Mouse (Mus musculus) heart, embryonic 11.5 days (tissue): ENCODE measurements around the gene Fgfbp3. TPM values are rescaled to one million over a fixed set of nuclear protein-coding genes. Genes with fewer than 3 reads are reported as not detected.

Experiments
- ATAC-seq: fragments of 200-750 bp; cut with Nextera tagmentation; replicated peaks from 2 replicates; pipeline ENCODE4 v1.8.0; 2017; ENCODE audit warnings: moderate library complexity; ENCODE audit not compliant: insufficient number of reproducible peaks, low FRiP score, low TSS enrichment
- H3K27ac ChIP-seq: fragments of 300-500 bp; sonication (generic); 2 replicates; pipeline ENCODE4 v1.5.1; 2014; ENCODE audit warnings: mild to moderate bottlenecking, low read depth, low read length
- H3K27me3 ChIP-seq: fragments of 300-500 bp; sonication (generic); 2 replicates; pipeline ENCODE4 v1.6.1; 2014; ENCODE audit warnings: mild to moderate bottlenecking, low read length, mixed read lengths; ENCODE audit not compliant: control insufficient read depth, insufficient read depth
- H3K36me3 ChIP-seq: fragments of 300-500 bp; sonication (generic); 2 replicates; pipeline ENCODE4 v1.6.1; 2014; ENCODE audit warnings: mild to moderate bottlenecking, low read length, moderate library complexity, mixed read lengths; ENCODE audit not compliant: control insufficient read depth, insufficient read depth
- H3K4me1 ChIP-seq: fragments of 300-500 bp; sonication (generic); 2 replicates; pipeline ENCODE4 v1.6.1; 2014; ENCODE audit warnings: low read length; ENCODE audit not compliant: control insufficient read depth, insufficient read depth
- H3K4me2 ChIP-seq: fragments of 300-500 bp; sonication (generic); 2 replicates; pipeline ENCODE4 v1.6.1; 2014; ENCODE audit warnings: mild to moderate bottlenecking, moderate library complexity
- H3K4me3 ChIP-seq: fragments of 300-500 bp; sonication (generic); 2 replicates; pipeline ENCODE4 v1.5.1; 2014; ENCODE audit warnings: low read depth, low read length
- H3K9ac ChIP-seq: fragments of 300-500 bp; sonication (generic); 2 replicates; pipeline ENCODE4 v1.6.1; 2014; ENCODE audit warnings: mild to moderate bottlenecking, low read depth, low read length, moderate library complexity
- H3K9me3 ChIP-seq: fragments of 300-500 bp; sonication (generic); replicated peaks from 2 replicates; pipeline ENCODE4 v1.6.1; 2016; ENCODE audit warnings: low read length; ENCODE audit not compliant: control insufficient read depth
- WGBS: fragments of 180-500 bp; shearing (Covaris S2); extraction: QIAGEN DNeasy Blood & Tissue Kit; methylation state at CpG from one replicate; pipeline ENCODE4 v1.1.7; 2014; ENCODE audit not compliant: insufficient replicate concordance; 5-methylcytosine and 5-hydroxymethylcytosine counted together
- polyA plus RNA-seq: library from polyadenylated mRNA; unstranded; fragments of >200 nt; fragmentation: Nextera tagmentation; extraction: Ambion mirVana; gene quantifications from 2 replicates; pipeline ENCODE4 v1.2.1, GENCODE M21; 2014

Fgfbp3 gene
- polyA plus RNA-seq, 1 experiment from 2014 or later, result 4.0 TPM

DNA sequence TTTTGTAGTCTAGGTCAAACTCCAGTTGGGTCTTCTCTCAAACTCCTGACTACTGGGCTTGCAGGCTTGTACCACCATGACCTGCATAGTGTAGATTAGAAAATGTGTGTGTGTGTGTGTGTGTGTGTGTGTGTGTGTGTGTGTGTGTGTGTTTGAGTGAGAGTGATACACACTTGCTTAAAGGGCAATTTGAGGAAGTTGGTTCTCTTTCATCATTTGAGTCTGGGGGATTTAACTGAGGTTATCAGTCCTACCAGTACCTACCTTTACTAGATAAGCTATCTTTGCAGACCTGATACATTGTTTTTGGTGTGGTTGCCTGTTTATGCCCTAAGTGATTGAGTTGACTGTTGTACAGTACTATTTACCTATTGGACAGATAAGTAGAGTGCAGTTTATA lies 12.7 kb upstream of the Fgfbp3 start:
- ATAC-seq, result no peak
- H3K9me3 ChIP-seq, result no peaks in the 10 kb centered on the region
- H3K4me1 ChIP-seq, result peaks cover 6% of the 10 kb centered on the region
- no peak overlapping the region for H3K4me2 ChIP-seq
- H3K36me3 ChIP-seq, result no peaks in the 10 kb centered on the region
- H3K9ac ChIP-seq, result no peak overlapping the region
- no peak overlapping the region for H3K27ac ChIP-seq
- H3K4me3 ChIP-seq, result no peak overlapping the region
- H3K27me3 ChIP-seq, result no peaks in the 10 kb centered on the region

DNA sequence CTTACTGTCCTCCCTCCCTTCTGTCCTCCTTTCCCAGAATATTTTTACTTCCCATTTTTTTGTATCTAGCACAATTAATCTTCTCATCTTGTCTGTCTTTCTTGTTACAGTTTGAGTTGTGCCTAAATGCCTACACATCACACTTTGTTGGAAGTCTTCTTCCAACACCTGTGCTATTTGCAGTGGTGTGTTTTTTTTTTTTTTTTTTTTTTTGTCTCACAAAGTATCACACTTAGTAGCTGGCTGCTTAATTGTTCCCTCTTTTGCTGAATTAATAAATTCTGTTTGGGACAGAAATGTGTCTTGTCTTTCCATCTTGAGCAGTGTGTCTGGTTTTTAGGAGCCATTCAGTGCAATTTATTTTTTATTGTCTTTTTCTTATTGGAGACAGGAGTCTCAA lies 10.4 kb upstream of the Fgfbp3 start:
- Histone ChIP-seq H3K27ac (no peak overlapping the region), H3K27me3 (no peaks in the 10 kb centered on the region), H3K9me3 (no peaks in the 10 kb centered on the region), H3K4me2 (no peak overlapping the region), H3K36me3 (no peaks in the 10 kb centered on the region), H3K4me1 (peaks cover 9% of the 10 kb centered on the region), H3K9ac (no peak overlapping the region), H3K4me3 (no peak overlapping the region)
- no peak for ATAC-seq

DNA sequence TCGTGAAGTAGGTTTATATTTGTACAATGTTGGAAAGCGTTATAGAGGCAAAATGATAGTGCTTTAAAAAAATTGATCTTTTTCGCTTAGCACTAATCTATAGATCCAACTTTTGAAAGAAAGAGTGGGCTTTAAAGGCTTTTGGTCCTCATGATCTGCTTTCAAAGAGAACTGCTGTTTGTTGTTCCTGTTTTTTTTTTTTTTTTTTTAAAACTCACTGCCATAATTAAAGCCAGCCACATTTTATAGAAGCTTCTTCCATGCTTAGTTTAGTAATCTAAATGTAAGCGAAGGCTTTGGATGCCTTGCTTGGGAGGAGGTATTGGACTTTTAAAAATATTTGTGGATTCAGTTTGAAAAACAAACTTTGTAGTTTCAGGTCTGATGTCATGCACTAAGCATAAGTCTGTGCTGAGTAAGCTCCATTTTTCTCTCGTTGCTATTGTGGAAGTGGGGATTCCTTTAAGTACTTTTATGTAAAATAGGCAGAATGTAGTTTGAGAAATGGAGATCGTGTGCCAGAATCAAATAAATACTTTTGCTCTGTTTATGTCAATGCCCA lies 8.5 kb upstream of the Fgfbp3 start:
- Histone ChIP-seq H3K27me3 (no peaks in the 10 kb centered on the region), H3K9me3 (no peaks in the 10 kb centered on the region), H3K4me1 (peaks cover 9% of the 10 kb centered on the region), H3K4me2 (peak overlapping the region; percentile 84), H3K4me3 (0 out of 2 replicates have a peak overlapping the region, but pooled peaks have one; percentile 78), H3K36me3 (no peaks in the 10 kb centered on the region), H3K27ac (0 out of 2 replicates have a peak overlapping the region, but pooled peaks have one; percentile 15), H3K9ac (no peak overlapping the region)
- 84% methylated on average over 6 of the region's 6 CpGs for WGBS
- no peak for ATAC-seq

DNA sequence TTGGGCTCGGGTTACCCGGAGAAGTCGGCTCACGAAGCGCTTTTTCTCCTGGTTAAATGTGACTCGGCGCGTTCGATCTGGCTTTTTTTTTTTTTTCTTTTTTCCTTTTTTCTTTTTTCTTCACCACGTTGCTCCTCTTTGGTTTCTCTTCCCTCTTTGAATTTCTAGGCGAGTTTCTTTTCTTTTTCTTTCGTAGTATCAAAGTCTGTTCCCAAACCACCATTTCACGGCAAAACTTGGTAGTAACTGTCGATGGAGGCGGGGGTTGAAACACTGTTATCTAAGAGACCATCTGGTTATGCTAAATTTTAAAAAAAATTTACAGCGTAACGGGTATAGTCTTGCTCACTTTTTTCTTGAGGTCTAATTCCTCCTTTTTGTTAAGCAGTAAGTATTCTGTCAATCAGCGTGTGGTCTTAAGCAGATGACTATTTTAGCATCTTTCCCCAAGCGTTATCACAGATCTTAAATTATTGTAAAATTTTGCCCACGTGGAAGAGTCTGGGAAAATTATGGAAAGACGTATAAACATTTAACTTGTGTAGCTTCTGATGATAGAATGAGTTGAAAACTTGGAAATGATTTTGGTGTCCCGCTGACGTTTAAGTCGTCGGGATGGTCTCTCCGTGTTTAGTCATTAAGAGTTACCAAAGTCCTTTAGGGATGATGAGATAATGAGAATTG lies 7.3 kb upstream of the Fgfbp3 start:
- Histone ChIP-seq H3K27me3 (no peaks in the 10 kb centered on the region), H3K4me2 (peak overlapping the region; percentile 84), H3K4me3 (peak overlapping the region; percentile 78), H3K9me3 (no peaks in the 10 kb centered on the region), H3K4me1 (peaks cover 9% of the 10 kb centered on the region), H3K36me3 (no peaks in the 10 kb centered on the region), H3K9ac (peak overlapping the region; percentile 94), H3K27ac (peak overlapping the region; percentile 94)
- 1% methylated on average over 26 of the region's 26 CpGs for WGBS
- no peak for ATAC-seq

DNA sequence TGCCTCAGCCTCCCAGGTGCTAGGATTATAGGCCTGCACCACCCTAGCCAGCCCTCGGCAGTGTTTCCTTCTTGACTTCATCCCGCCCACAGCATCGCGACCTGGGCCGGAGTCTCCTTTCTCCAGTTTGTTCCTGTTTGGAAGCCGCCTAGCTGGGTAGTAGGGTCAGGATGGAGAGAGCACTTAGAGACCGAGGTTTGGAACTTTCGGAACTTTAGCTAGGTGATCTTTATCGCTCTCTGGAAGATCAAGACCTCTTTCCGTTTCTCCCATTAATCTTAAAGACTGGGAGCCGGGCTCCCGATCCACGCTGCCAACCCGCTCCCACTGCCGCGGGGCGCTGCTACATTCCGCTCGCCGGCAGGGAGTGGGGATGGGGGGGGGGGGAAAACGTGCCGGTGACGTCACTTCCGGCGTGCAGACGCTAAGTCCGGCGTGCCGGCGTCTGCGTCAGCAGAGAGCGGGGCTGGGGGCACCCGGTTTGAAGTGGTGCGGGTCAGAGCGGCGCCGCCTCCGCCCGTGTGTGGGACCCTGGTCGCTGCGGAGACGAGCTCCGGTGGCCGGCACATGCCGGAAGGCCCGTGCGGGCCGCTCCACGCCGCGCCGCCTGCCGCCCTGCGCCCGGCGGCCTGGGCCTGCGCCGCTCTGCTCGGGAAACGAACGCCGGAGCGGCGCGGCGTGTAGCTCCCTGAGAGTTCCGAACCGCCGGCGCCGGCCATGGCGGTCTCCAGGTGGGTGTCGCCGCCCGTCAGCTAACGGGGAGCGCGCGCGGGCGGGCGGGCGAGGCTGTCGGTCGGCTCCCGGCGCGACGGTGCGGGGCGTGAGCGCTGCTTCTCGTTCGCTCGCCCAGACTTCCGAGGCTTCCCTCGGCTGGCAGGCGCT lies 6.5 kb upstream of the Fgfbp3 start, which contains the start of gene Btaf1:
Gene Btaf1 (plus strand): TSS at position 409 of the 882 bp plus-strand sequence.
- H3K9me3 ChIP-seq, result no peaks in the 10 kb centered on the region
- peak within 1 kb of the TSS; percentile 84 for H3K4me2 ChIP-seq
- peak; percentile 94 for ATAC-seq
- under 1% methylated on average over 86 of the region's 98 CpGs for WGBS
- H3K4me1 ChIP-seq, result peaks cover 9% of the 10 kb centered on the region
- peak within 1 kb of the TSS; percentile 78 for H3K4me3 ChIP-seq
- peak within 1 kb of the TSS; percentile 94 for H3K27ac ChIP-seq
- H3K9ac ChIP-seq, result peak within 1 kb of the TSS; percentile 94
- H3K27me3 ChIP-seq, result no peaks in the 10 kb centered on the region
- H3K36me3 ChIP-seq, result no peaks in the 10 kb centered on the region

DNA sequence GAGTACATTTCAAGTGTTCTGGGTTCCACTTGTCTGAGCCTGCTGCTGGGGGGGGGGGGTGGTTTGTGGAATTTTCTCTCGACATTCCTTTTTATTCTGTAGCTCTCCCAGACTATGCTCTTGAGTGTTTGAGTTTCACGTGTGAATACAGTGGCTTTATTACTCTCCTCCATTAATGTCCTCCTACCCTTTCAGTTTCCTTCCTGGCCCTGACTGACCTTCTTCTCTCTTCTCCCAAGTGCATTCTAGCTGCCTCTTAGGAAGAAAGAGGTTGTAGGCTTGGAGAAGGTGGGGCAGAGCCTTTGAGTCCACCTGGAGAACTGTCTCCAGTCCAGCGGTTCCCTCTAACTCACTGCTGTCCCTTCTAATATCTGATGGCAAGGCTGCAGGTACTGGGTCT lies 3.5 kb upstream of the Fgfbp3 start:
- Histone ChIP-seq H3K4me3 (no peak overlapping the region), H3K9ac (no peak overlapping the region), H3K9me3 (no peaks in the 10 kb centered on the region), H3K4me1 (peaks cover 6% of the 10 kb centered on the region), H3K4me2 (no peak overlapping the region), H3K36me3 (no peaks in the 10 kb centered on the region), H3K27me3 (no peaks in the 10 kb centered on the region), H3K27ac (no peak overlapping the region)
- ATAC-seq, result no peak
- 51% methylated on average over 3 of the region's 3 CpGs for WGBS

DNA sequence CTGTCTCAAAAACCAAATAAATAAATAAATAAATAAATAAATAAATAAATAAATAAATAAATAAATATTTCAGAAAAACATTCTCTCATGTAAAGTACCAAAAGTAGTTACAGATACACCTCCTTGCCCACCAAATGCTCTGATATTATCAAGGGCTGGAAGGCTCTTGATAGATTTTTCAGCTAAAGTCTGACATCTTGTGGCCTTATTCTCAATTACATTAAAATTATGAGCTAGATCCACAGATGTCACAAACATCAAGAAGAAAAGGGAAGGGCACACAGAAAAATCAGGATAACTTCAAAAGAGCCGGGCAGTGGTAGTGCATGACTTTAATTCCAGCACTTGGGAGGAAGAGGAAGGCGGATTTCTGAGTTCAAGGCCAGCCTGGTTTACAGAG lies 2.6 kb upstream of the Fgfbp3 start:
- H3K4me2 ChIP-seq, result no peak overlapping the region
- H3K36me3 ChIP-seq, result no peaks in the 10 kb centered on the region
- peaks cover 3% of the 10 kb centered on the region; the same call in 1 of the 2 replicates for H3K4me1 ChIP-seq
- ATAC-seq, result no peak
- 28% methylated on average over 2 of the region's 2 CpGs for WGBS
- no peak overlapping the region for H3K27ac ChIP-seq
- H3K4me3 ChIP-seq, result no peak overlapping the region
- H3K9me3 ChIP-seq, result no peaks in the 10 kb centered on the region
- no peaks in the 10 kb centered on the region for H3K27me3 ChIP-seq
- no peak overlapping the region for H3K9ac ChIP-seq

DNA sequence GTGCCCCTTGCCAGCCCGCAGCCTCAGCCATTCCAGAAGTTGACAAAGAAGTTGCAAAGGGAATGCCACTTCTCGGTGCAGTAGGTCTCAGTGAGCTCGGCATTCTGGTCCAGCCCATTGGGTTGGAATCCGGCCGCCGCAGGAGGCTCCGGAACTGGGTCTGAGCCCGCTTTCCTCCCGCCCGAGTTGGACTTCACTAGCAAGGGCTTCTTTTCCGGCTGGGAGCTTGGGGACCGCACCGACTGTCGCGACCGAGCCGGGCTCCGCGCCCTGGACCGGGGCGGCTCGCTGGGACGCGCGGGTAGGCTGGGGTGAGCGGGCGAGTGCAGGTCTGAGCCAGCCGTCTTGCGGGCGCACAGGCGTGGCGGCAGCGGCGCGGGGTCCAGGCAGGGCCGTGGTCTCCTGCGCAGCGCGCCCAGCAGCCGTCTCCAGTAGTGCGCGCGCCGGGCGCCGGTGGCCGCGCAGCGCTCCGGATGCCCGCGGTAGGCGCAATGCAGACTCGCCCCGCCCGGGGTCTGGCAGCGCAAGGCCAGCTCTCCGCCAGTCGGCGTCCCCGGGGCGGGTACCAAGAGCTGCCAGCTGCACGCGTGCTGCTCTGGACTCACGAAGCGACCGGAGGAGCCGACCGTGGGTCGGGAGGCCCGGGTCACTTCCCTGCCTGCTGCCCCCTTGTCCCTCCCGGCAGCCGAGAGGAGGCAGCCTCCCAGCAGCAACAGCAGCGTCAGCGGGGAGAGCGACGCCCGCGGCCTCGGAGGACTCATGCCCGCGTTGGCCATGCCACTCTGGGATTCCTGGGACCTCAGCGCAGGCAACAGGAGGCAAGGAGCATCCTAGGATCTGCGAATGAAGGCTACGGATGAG lies 744 bp downstream of the Fgfbp3 start:
- H3K4me3 ChIP-seq, result peak overlapping the region; percentile 87
- peak overlapping the region; percentile 89 for H3K9ac ChIP-seq
- ATAC-seq, result peak; percentile 85
- peak overlapping the region; percentile 79 for H3K4me2 ChIP-seq
- WGBS, result under 1% methylated on average over 64 of the region's 85 CpGs
- no peaks in the 10 kb centered on the region for H3K4me1 ChIP-seq
- H3K27me3 ChIP-seq, result no peaks in the 10 kb centered on the region
- H3K27ac ChIP-seq, result peak overlapping the region; percentile 92
- H3K36me3 ChIP-seq, result no peaks in the 10 kb centered on the region
- H3K9me3 ChIP-seq, result no peaks in the 10 kb centered on the region
